Mouse (Mus musculus): ENCODE measurements at regions not wholly inside any gene's neighbourhood (a gene's known extent, or its start where the extent isn't known, plus 50 kb on each side); places are given as distances from the start of the nearest gene placed in this dataset.

- DNase-seq (ENCODE audit: low read depth) = no peak
These were observed 149.3 kb downstream of the Adgra3 start for GRCm38 (mm10) chr5:49909483-49909882.

- no peak for DNase-seq (ENCODE audit: low read depth)
These were observed 162.7 kb downstream of the Adgra3 start for GRCm38 (mm10) chr5:49896106-49896505.

GRCm38 (mm10) chr5:49880383-49880782, 178.4 kb downstream of the Adgra3 start:
- no peak for DNase-seq (ENCODE audit: low read depth)

- DNase-seq (ENCODE audit: low read depth) = peak; percentile 12
These were observed 182.6 kb downstream of the Adgra3 start for GRCm38 (mm10) chr5:49876240-49876639.

- no peak for DNase-seq (ENCODE audit: low read depth)
These were observed 201.6 kb downstream of the Adgra3 start for GRCm38 (mm10) chr5:49857202-49857601.

- DNase-seq (ENCODE audit: low read depth) = no peak
These were observed 202.8 kb downstream of the Adgra3 start for GRCm38 (mm10) chr5:49856036-49856435.

GRCm38 (mm10) chr5:49848680-49849079, 210.1 kb downstream of the Adgra3 start:
- no peak for DNase-seq (ENCODE audit: low read depth)

- no peak for DNase-seq (ENCODE audit: low read depth)
These were observed 210.6 kb downstream of the Adgra3 start for GRCm38 (mm10) chr5:49848174-49848573.

- DNase-seq (ENCODE audit: low read depth) = no peak
These were observed 240.0 kb downstream of the Adgra3 start for GRCm38 (mm10) chr5:49818832-49819231.

GRCm38 (mm10) chr5:49816751-49817150, 242.1 kb downstream of the Adgra3 start:
- DNase-seq (ENCODE audit: low read depth) = no peak

- DNase-seq (ENCODE audit: low read depth) = no peak
These were observed 245.5 kb downstream of the Adgra3 start for GRCm38 (mm10) chr5:49813335-49813734.

GRCm38 (mm10) chr5:49788494-49789160, 263.9 kb upstream of the Kcnip4 start:
- DNase-seq (ENCODE audit: low read depth) = no peak

GRCm38 (mm10) chr5:49783728-49784127, 259.0 kb upstream of the Kcnip4 start:
- no peak for DNase-seq (ENCODE audit: low read depth)

- DNase-seq (ENCODE audit: low read depth) = no peak
These were observed 236.3 kb upstream of the Kcnip4 start for GRCm38 (mm10) chr5:49761054-49761453.

- no peak for DNase-seq (ENCODE audit: low read depth)
These were observed 230.8 kb upstream of the Kcnip4 start for GRCm38 (mm10) chr5:49755531-49755930.

- DNase-seq (ENCODE audit: low read depth) = no peak
These were observed 187.9 kb upstream of the Kcnip4 start for GRCm38 (mm10) chr5:49712607-49713006.

GRCm38 (mm10) chr5:49682156-49682555, 157.4 kb upstream of the Kcnip4 start:
- no peak for DNase-seq (ENCODE audit: low read depth)

GRCm38 (mm10) chr5:49681514-49681913, 156.8 kb upstream of the Kcnip4 start:
- no peak for DNase-seq (ENCODE audit: low read depth)

GRCm38 (mm10) chr5:49675885-49676284, 151.2 kb upstream of the Kcnip4 start:
- no peak for DNase-seq (ENCODE audit: low read depth)

GRCm38 (mm10) chr5:49665196-49665595, 140.5 kb upstream of the Kcnip4 start:
- no peak for DNase-seq (ENCODE audit: low read depth)

GRCm38 (mm10) chr5:49663928-49664327, 139.2 kb upstream of the Kcnip4 start:
- no peak for DNase-seq (ENCODE audit: low read depth)

- no peak for DNase-seq (ENCODE audit: low read depth)
These were observed 137.4 kb upstream of the Kcnip4 start for GRCm38 (mm10) chr5:49662096-49662495.

- no peak for DNase-seq (ENCODE audit: low read depth)
These were observed 135.9 kb upstream of the Kcnip4 start for GRCm38 (mm10) chr5:49660598-49660997.

GRCm38 (mm10) chr5:49650953-49651352, 126.2 kb upstream of the Kcnip4 start:
- DNase-seq (ENCODE audit: low read depth) = no peak

Measured in c-Kit-positive CD71-negative TER-119-negative erythroid progenitor cells, embryonic 14.5 days (primary cell).